Mouse (Mus musculus) embryonic facial prominence, embryonic 11.5 days (tissue): ENCODE data around the gene Mpp1. TPM values are rescaled to one million over a fixed set of nuclear protein-coding genes. Genes with fewer than 3 reads are reported as not detected.

Experiments
- ATAC-seq: fragments of 200-750 bp; cut with Nextera tagmentation; replicated peaks from 2 replicates; pipeline ENCODE4 v1.8.0; 2017; ENCODE audit warnings: low read depth; ENCODE audit not compliant: insufficient number of reproducible peaks, low FRiP score, low TSS enrichment
- DNase-seq: peaks from one replicate; pipeline ENCODE4 v3.0.0-alpha.2; 2015; ENCODE audit warnings: low spot score
- H3K27ac ChIP-seq: fragments of 300-500 bp; sonication (generic); replicated peaks from 2 replicates; pipeline ENCODE4 v1.5.1; 2014; ENCODE audit warnings: mild to moderate bottlenecking, low read depth, low read length, control low read depth
- H3K27me3 ChIP-seq: fragments of 300-500 bp; sonication (generic); 2 replicates; pipeline ENCODE4 v1.6.1; 2014; ENCODE audit warnings: mild to moderate bottlenecking, low read length, moderate library complexity, mixed read lengths; ENCODE audit not compliant: control insufficient read depth, insufficient read depth
- H3K36me3 ChIP-seq: fragments of 300-500 bp; sonication (generic); replicated peaks from 2 replicates; pipeline ENCODE4 v1.6.1; 2014; ENCODE audit warnings: low read depth, mild to moderate bottlenecking, low read length, moderate library complexity, mixed read lengths; ENCODE audit not compliant: control insufficient read depth, insufficient read depth
- H3K4me1 ChIP-seq: fragments of 300-500 bp; sonication (generic); 2 replicates; pipeline ENCODE4 v1.6.1; 2014; ENCODE audit warnings: low read length, mixed read lengths; ENCODE audit not compliant: control insufficient read depth, insufficient read depth
- H3K4me2 ChIP-seq: fragments of 300-500 bp; sonication (generic); 2 replicates; pipeline ENCODE4 v1.6.1; 2014; ENCODE audit warnings: low read depth, mild to moderate bottlenecking, control low read depth, low read length, moderate library complexity
- H3K4me3 ChIP-seq: fragments of 300-500 bp; sonication (generic); 2 replicates; pipeline ENCODE4 v1.5.1; 2014; ENCODE audit warnings: low read depth, low read length, control low read depth
- H3K9ac ChIP-seq: fragments of 300-500 bp; sonication (generic); replicated peaks from 2 replicates; pipeline ENCODE4 v1.6.1; 2014; ENCODE audit warnings: mild to moderate bottlenecking, control low read depth, low read length
- H3K9me3 ChIP-seq: fragments of 300-500 bp; sonication (generic); replicated peaks from 2 replicates; pipeline ENCODE4 v1.6.1; 2016; ENCODE audit warnings: mild to moderate bottlenecking, low read length, inconsistent platforms, mixed read lengths; ENCODE audit not compliant: control insufficient read depth
- WGBS: fragments of 180-500 bp; shearing (Covaris S2); extraction: QIAGEN DNeasy Blood & Tissue Kit; methylation state at CpG from one replicate; pipeline ENCODE4 v1.1.7; 2014; 5-methylcytosine and 5-hydroxymethylcytosine counted together
- polyA plus RNA-seq: library from polyadenylated mRNA; unstranded; fragments of >200 nt; fragmentation: Nextera tagmentation; extraction: Ambion mirVana; gene quantifications from 2 replicates; pipeline ENCODE4 v1.2.1, GENCODE M21; 2014

Gene Mpp1
- polyA plus RNA-seq, 1 experiment from 2014 or later = 33.9 TPM

DNA sequence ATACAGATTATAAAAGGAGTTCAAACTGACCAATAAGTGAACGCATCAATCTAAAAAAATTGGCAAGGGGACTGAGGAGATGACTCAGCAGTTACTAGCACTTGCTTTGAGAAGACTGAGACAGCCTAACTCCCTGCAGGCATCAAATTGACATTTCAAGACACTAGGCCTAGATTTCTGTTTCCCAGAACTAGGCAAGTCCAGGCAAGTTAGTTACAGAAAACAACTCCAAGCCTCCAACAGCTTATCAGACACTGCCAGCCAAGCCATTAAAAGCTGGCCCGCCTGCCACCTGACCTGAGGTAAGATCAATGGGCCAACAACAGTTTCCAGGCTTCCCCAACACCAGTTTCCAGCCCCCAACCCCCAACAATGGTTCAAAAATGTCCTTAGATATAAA, 6.9 kb upstream of the Mpp1 start:
- Histone ChIP-seq H3K4me2 (no peak overlapping the region), H3K4me3 (no peak overlapping the region), H3K9ac (no peak overlapping the region), H3K4me1 (no peaks in the 10 kb centered on the region), H3K36me3 (no peaks in the 10 kb centered on the region), H3K27me3 (no peaks in the 10 kb centered on the region), H3K27ac (no peak overlapping the region), H3K9me3 (no peaks in the 10 kb centered on the region)
- DNase-seq (peak; percentile 6), ATAC-seq (no peak)
- 85% methylated on average over 2 of the region's 2 CpGs for WGBS

DNA sequence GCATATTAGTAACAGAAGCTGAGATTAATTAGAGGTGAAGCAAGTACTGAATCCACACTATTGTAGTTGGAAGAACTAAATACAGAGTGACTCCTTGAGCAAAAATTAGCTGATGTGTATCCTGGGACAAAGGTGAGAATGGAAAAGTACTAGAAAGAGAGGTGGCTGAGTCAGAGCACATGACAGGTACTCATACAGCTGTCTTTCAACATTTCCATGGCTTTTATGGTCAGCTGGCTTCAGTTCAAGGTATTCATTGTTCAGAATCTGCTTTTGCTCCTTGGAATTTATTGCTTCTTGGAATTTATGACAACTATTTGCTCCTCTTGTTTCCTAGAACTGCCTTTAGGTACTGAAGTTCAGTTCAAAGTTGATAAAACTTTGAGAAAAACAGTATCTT, 6.1 kb upstream of the Mpp1 start:
- H3K9me3 ChIP-seq = no peaks in the 10 kb centered on the region
- no peaks in the 10 kb centered on the region for H3K4me1 ChIP-seq
- no peaks in the 10 kb centered on the region for H3K27me3 ChIP-seq
- no peak overlapping the region for H3K4me2 ChIP-seq
- ATAC-seq (no peak), DNase-seq (no peak)
- no peak overlapping the region for H3K4me3 ChIP-seq
- no peak overlapping the region for H3K27ac ChIP-seq
- H3K36me3 ChIP-seq = no peaks in the 10 kb centered on the region
- H3K9ac ChIP-seq = no peak overlapping the region

DNA sequence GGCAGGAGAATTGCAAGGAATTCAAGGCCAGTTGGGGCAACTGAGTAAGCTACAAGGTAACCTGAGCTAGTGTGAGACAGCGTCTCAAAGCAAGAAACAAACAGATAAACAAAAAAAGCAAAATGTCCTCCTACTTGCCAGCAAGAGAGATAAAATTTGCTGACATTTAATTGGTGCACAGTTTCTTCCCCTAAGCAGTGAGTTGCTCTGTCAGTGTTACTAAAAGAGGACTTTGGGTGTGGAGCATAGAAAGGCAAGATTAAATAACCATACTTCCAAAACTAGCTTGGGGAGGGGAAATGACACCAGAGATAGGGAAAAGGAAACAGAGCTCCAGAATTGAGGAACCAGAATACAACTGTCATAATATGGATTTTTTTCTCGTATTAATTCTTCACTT, 1.3 kb downstream of the Mpp1 start:
- Histone ChIP-seq H3K4me1 (no peaks in the 10 kb centered on the region), H3K36me3 (no peaks in the 10 kb centered on the region), H3K9me3 (no peaks in the 10 kb centered on the region), H3K27me3 (no peaks in the 10 kb centered on the region), H3K9ac (no peak overlapping the region), H3K4me2 (no peak overlapping the region), H3K4me3 (no peak overlapping the region), H3K27ac (no peak overlapping the region)
- 76% methylated on average over 2 of the region's 2 CpGs for WGBS
- DNase-seq (no peak), ATAC-seq (no peak)

DNA sequence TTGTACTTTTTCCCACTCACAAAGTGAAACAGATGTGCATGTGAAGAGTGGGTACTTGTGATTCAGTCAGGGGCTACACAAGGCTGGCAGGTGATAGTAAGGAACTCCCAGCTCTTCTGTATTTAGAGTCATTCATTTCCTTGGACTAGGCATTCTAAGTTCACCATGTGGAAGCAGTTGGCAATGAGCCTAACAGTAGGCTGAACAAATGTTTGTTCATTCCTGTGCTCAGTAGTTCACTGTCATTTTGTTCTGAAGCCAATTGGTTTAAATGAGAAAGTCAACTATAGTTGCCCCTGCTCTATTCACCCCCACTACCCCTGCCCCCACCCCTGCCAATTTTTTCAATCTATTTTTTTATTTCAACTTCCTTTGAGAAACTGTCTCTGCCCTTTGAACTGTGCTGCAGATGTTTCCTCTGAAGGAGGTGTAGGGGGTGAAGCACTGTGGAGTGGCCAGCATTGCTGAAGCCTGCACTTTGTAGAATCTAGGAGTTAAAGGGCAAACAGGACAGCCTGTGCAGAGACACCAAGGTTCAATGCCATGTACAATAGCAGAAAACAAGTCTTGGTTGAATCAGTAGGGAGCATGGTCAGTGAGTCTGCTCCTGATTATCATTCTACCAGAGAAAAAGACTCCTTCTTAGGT, 2.4 kb downstream of the Mpp1 start:
- Histone ChIP-seq H3K36me3 (no peaks in the 10 kb centered on the region), H3K9me3 (no peaks in the 10 kb centered on the region), H3K27me3 (no peaks in the 10 kb centered on the region), H3K4me3 (no peak overlapping the region), H3K4me2 (no peak overlapping the region), H3K9ac (no peak overlapping the region), H3K27ac (no peak overlapping the region), H3K4me1 (no peaks in the 10 kb centered on the region)
- DNase-seq (no peak), ATAC-seq (no peak)

- Histone ChIP-seq H3K27ac (no peak overlapping the region), H3K36me3 (no peaks in the 10 kb centered on the region), H3K4me1 (no peaks in the 10 kb centered on the region), H3K4me2 (no peak overlapping the region), H3K4me3 (no peak overlapping the region), H3K27me3 (no peaks in the 10 kb centered on the region), H3K9me3 (no peaks in the 10 kb centered on the region), H3K9ac (no peak overlapping the region)
- no peak for DNase-seq
- no peak for ATAC-seq
Observed at GRCm38 (mm10) chrX:75126893-75127292, 3.9 kb downstream of the Mpp1 start.

GRCm38 (mm10) chrX:75125606-75126005, 5.2 kb downstream of the Mpp1 start:
- H3K4me2 ChIP-seq = no peak overlapping the region
- WGBS = 87% methylated on average over 3 of the region's 3 CpGs
- no peak for ATAC-seq

DNA sequence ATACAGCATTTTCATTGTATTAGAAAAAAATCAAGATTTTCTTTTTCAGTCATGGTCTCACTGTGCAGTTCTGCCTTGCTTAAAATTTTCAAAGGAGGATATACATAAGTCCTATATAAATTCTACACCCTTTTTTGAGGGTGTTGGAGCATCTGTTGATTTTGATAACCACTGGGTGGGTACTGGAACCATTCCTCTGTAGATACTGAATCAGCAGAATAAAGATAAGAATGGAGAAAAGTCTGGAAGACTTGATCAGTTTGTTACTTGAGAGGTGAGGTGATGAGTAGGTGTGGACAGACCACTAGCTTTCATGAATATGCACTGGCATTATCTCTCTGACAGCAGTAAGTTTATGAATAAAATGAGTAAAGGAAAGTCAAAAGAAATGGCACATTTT, 15.3 kb downstream of the Mpp1 start:
- Histone ChIP-seq H3K27ac (no peak overlapping the region), H3K4me2 (no peak overlapping the region), H3K9me3 (no peaks in the 10 kb centered on the region), H3K4me1 (no peaks in the 10 kb centered on the region), H3K36me3 (no peaks in the 10 kb centered on the region), H3K27me3 (no peaks in the 10 kb centered on the region), H3K4me3 (no peak overlapping the region), H3K9ac (no peak overlapping the region)
- no peak for ATAC-seq
- no peak for DNase-seq

More at GRCm38 (mm10) chrX:75125606-75126005, 5.2 kb downstream of the Mpp1 start:
- Histone ChIP-seq H3K9me3 (no peaks in the 10 kb centered on the region), H3K27me3 (no peaks in the 10 kb centered on the region), H3K36me3 (no peaks in the 10 kb centered on the region), H3K27ac (no peak overlapping the region), H3K9ac (no peak overlapping the region), H3K4me1 (no peaks in the 10 kb centered on the region), H3K4me3 (no peak overlapping the region)
- no peak for DNase-seq

- 87% methylated on average over 6 of the region's 6 CpGs for WGBS
- Histone ChIP-seq H3K4me1 (no peaks in the 10 kb centered on the region), H3K9ac (no peak overlapping the region), H3K36me3 (no peaks in the 10 kb centered on the region), H3K27ac (no peak overlapping the region), H3K4me3 (no peak overlapping the region), H3K27me3 (no peaks in the 10 kb centered on the region), H3K9me3 (no peaks in the 10 kb centered on the region), H3K4me2 (no peak overlapping the region)
- ATAC-seq (no peak), DNase-seq (no peak)
Observed at GRCm38 (mm10) chrX:75102293-75102692, 28.5 kb downstream of the Mpp1 start.
